Mouse (Mus musculus) thymus, postnatal 10 days (tissue): ENCODE results near the gene Fer.

ENCODE experiments used
- DNase-seq, 2 experiments: peaks; one replicate each; pipeline ENCODE4 v3.0.0; 2021; ENCODE audit warnings: low spot score in 2 of 2

Fer gene

GRCm38 (mm10) chr17:63864171-63864571 is 1.3 kb downstream of the Fer start:
- DNase-seq, result no peak

GRCm38 (mm10) chr17:63871773-63872172 is 8.9 kb downstream of the Fer start:
- DNase-seq, result no peak

- DNase-seq, result no peak
Observed at GRCm38 (mm10) chr17:63878889-63879288, 16.0 kb downstream of the Fer start.

- DNase-seq, result no peak
Observed at GRCm38 (mm10) chr17:63880009-63880408, 17.1 kb downstream of the Fer start.

- no peak for DNase-seq
Observed at GRCm38 (mm10) chr17:63886988-63887387, 24.1 kb downstream of the Fer start.

- DNase-seq, result no peak
Observed at GRCm38 (mm10) chr17:63890611-63891010, 27.7 kb downstream of the Fer start.

- no peak for DNase-seq
Observed at GRCm38 (mm10) chr17:63895829-63896228, 33.0 kb downstream of the Fer start.

- DNase-seq, result no peak
Observed at GRCm38 (mm10) chr17:63897050-63897449, 34.2 kb downstream of the Fer start.

- no peak for DNase-seq
Observed at GRCm38 (mm10) chr17:63909297-63909696, 46.4 kb downstream of the Fer start.

- DNase-seq, result no peak
Observed at GRCm38 (mm10) chr17:63921601-63922203, 58.8 kb downstream of the Fer start.

GRCm38 (mm10) chr17:63925581-63925980 is 62.7 kb downstream of the Fer start:
- DNase-seq, result no peak

GRCm38 (mm10) chr17:63930634-63931033 is 67.8 kb downstream of the Fer start:
- DNase-seq, result no peak

GRCm38 (mm10) chr17:63931556-63931955 is 68.7 kb downstream of the Fer start:
- DNase-seq, result no peak

- DNase-seq, result no peak
Observed at GRCm38 (mm10) chr17:63935408-63935807, 72.5 kb downstream of the Fer start.

GRCm38 (mm10) chr17:63937886-63938285 is 75.0 kb downstream of the Fer start:
- no peak for DNase-seq

- DNase-seq, result no peak
Observed at GRCm38 (mm10) chr17:63946772-63947171, 83.9 kb downstream of the Fer start.

GRCm38 (mm10) chr17:63948811-63949210 is 85.9 kb downstream of the Fer start:
- DNase-seq, result no peak

GRCm38 (mm10) chr17:63951436-63951835 is 88.6 kb downstream of the Fer start:
- DNase-seq, result no peak

GRCm38 (mm10) chr17:63967091-63967490 is 104.2 kb downstream of the Fer start:
- DNase-seq, result no peak

GRCm38 (mm10) chr17:63969448-63969847 is 106.6 kb downstream of the Fer start:
- DNase-seq, result no peak

- no peak for DNase-seq
Observed at GRCm38 (mm10) chr17:63970239-63970638, 107.4 kb downstream of the Fer start.

GRCm38 (mm10) chr17:63970939-63971338 is 108.1 kb downstream of the Fer start:
- DNase-seq, result no peak

- DNase-seq, result no peak
Observed at GRCm38 (mm10) chr17:63972181-63972580, 109.3 kb downstream of the Fer start.

GRCm38 (mm10) chr17:63973806-63974205 is 110.9 kb downstream of the Fer start:
- DNase-seq, result no peak
